Mouse (Mus musculus) adrenal gland, adult 18-20 months (tissue): ENCODE measurements around the gene Psenen. TPM values are rescaled to one million over a fixed set of nuclear protein-coding genes. Genes with fewer than 3 reads are reported as not detected.

ENCODE experiments used
- DNase-seq, 2 experiments: peaks; one replicate each; pipeline ENCODE4 v3.0.0; 2021 to 2022; ENCODE audit warnings: low spot score in 2 of 2
- total RNA-seq, 2 experiments: library from RNA; stranded (reverse); gene quantifications; 1 replicate in 1 of 2; 2 replicates in 1 of 2; pipeline ENCODE4 v1.2.3; 2021

Psenen gene
- total RNA-seq, 2 experiments from 2014 or later = 130 to 154 TPM

DNA sequence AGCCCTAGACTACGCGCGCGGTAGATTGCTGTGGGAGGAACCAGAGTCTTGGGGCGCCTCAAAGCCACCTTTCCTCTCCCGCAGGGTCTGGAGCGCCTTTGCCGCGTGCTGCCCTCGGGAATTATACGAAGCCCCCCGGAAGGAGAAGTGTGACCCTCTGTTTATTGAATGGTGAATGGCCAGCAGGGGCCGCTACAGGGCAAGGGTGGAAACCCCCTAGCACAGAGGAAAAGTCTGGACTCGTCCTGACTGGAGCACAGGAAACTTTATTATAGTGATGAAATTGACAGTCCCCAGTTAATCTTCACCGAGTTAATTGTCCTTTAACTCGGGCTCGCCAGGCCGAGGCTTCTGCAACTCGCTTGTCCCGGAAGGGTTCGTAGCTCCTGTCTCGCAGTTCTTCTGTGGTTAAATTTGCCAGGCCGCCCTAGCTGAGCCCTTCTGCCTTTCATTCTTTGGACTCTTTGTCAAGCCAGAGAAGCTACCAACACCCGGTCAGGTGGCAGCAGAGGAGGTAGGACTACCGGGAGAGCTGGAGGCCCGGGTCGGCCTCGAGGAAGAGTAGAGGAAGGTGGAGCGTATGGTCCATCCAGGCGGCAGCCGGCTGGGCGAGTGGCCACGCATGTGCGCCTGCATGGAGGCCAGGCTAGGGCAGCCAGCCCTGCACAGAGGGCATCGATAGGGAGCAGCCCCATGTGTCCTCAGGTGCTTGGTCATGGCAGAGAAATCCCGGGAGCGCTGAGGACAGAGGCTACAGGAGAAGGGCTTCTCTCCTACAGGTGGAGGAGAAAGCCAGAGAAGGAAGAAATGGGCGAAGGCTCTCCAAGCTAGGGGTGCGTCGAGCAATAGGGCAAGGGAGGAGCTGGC lies 26.2 kb upstream of the Psenen start:
- peak; percentile 78 to 86 for DNase-seq

DNA sequence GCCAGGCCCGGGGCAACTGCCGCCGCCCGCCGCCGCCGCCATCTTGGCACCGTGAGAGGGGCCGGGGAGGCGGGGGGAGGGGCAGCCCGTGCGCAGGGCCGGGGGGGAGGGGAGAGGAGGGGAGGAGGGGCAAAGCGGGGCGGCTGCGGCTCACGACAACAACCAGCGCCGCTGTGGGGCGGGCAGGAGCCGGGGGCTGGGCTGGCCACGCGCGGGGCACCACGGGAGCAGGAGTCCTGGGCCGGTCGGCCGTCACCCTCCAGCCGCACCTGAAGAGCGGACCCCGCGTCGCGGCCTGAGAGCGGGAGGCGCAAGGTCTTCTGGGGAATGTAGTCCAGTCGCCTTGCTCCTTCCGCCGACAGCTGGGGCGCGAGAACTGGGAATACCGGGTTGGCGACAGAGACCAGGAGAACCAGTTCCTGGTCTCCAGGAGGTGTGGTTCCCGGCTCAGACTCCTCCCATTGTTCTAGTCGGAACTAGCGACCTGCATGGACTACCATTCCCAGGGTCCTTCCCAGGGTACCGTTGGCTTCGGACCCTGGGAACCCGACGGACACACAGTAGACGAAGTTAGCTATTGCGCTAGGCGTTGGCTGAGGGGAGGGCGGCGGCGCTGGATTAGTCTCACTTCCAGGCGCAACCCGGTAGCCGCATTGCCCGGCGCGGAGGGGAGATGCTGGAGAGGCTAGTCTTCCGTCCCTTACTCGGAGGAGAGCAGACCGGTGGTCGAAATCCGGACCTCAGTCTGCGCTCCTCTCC lies 25.4 kb upstream of the Psenen start, which contains the start of gene Kmt2b:
Gene Kmt2b, minus strand, starts transcription at position 51 of the 759 bp plus-strand sequence.
- peak; percentile 86 to 90 for DNase-seq

DNA sequence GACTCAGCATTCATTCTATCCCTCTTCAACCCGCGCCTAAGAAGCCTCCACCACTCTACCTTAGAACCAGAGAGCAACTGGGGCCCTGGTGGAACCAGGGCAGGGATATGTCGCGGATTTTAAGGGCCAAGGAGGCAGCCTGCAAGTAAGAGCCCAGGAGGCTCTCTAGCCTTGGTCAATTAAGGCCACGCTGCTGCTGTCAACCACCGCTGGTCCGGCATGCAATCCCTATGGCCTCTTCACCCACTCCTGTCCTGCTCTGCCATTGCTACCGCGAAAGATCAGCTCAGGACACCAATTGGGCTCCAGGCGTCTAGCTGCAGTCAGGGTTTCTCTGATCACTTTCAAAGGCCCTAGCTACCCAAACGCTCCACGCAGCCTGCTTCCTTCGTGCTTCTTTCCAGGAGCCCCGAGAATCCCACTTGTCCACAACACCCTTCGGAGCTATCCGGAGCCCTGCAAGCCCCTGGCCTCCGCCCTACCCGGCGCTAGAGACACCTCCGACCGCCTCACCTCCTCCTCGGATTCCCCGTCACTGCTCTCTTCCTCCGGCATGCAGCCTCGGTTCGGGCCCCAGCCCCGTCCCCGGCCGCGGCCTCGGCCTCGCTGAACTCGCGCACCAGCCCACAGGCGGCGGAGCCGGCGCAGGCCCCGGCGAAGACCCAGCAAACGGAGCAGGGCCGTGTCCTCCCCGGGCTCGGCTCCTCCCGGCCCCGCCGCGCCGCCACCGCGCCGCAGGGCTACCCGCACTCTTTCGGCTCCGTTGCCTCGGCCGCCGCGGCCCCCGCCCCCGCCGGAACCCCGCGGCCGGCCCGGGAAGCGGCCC lies 24.6 kb upstream of the Psenen start:
- peak; percentile 55 to 62 for DNase-seq

DNA sequence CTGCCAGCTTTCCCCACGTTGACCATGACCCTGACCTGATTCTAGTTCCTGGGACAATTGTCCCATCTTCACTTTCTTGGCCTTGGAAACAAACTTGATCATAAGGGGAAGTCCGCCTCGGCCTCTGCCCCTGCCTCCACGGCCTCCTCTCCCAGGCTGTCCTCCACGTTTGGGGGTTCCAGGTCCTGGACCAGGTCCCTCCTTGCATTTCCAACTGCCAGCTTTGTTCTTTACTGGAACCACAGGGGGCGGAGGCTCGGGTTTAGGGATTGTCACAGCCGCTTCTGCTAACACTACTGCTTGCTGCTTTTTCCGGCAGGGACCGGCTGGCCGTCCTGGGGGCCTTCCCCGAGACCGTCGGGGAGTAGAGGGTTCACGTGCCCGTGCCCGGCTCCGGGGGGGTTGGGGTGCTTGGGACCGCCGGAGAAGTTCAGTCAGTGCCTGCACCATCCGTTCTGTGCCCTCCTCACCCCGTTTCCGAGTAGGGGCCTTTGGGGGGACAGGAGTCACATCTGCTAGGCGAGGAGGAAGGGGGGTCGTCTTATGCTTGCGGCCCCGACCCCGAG lies 23.1 kb upstream of the Psenen start:
- DNase-seq = peak in 1 of 2 experiments; percentile 8

DNA sequence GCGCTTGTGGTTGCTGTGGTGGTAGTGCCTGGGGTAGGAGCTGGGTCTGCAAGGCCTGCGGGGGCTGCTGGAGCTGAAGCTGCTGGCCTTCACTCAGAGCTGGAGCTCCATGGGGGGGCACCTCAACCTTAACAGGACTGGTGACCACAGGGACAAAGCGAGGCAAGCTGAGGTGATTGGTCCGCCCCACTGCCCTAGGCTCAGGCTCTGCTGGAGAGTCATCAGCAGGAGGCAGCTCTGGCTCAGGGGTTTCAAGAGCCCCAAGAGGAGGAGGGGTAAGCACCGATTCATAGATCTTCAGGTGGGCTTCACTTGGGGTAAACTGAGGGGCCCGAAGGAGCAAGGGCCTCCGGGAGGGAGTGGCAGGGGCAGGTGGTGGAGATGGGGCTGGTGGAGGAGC lies 21.7 kb upstream of the Psenen start:
- DNase-seq = peak in 1 of 2 experiments; percentile 7

DNA sequence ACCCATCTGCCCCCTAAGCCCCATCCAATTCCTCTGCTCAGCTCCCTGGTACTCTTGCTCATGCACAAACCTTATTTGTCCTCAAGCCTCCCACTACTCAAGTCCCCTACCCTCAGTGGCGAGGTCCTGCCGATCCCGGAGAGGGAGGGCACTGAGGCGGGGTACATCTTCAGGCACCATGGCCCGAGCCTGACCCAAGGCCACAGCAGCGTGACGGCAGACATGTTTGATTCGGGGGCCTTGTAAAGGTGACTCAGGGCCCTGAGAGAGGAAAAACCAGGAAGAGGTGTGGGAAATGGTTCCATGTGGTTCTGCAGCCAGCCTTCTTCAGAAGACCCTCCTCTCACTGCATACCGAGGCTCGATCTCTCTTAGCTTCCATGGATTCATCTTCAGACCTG lies 20.9 kb upstream of the Psenen start:
- peak in 1 of 2 experiments; percentile 5 for DNase-seq

DNA sequence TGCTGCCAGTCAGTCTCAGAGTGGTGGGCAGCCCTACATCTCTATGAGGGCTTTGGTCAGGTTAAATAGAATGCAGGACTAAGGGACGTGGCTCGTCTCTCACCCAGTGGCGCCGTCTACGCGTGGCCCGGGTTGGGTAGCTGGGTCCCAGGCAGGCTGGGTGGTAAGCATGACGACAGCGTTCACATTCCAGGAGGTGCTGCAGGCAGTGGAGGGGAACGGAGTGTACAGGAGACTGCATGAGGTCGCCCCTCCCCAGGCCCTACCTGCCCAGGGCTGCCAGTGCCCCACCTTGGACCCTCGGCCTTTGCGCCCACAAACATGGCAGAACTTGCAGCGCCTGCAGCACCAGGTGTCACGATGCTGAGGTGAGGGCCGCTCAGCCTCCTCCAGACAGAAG lies 18.1 kb upstream of the Psenen start:
- no peak for DNase-seq

DNA sequence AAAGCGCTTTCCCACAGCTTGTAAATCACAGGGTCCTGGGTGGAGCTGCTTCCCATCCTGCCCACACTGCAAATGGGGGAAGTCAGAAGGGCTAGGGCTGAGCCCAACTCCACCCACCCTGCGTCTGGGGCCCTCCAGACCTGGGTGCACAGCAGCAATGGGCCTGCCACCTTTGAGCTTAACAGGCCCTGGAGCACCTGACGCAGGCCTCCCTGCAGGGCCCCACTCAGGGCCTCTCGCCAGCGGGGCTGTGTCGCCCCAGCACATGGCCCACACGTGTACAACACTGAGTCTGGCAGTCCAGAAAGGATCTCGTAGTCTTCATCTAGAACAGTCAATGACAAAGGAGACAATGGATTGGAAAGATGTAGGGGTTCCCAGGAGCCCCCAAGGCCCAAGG lies 16.5 kb upstream of the Psenen start:
- no peak for DNase-seq

DNA sequence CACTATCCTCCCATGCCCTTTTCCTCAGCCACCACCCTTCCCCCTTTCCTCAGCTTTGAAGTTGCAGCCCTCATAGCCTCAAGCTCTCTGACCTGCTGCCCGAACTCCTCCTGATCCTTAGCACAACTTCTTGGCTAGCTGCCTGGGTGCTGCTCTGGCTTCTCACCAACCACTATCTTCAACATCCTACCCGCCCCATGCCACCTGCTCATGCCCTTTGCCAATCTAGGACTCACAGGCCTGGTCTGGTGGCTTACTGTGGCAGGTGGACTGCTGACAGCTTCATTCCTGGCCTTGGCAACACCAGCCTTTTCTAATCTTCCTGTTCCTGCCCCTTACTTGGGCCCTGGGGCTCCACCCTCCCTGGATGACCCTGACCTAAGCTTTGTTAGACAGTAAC lies 9.5 kb upstream of the Psenen start:
- peak in 1 of 2 experiments; percentile 28 for DNase-seq

DNA sequence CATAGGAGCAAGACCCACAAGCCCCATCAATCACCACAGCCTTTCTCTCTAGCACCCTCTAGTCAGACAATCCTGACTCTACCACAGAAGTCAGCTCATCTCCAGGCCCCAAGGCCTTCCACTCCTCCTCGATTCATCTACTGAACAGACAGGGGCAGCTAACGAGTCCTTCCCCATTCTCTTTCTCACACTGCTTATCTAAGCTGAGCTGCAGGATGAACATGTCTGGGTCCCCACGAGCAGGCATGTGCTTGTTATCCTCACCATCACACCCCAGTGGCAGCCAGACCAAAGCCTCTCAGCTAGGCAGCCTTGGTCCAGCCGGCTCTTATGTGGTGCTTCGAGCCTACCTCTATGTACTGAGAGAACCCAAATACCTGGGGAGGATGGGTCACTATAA lies 9.0 kb upstream of the Psenen start:
- no peak for DNase-seq

DNA sequence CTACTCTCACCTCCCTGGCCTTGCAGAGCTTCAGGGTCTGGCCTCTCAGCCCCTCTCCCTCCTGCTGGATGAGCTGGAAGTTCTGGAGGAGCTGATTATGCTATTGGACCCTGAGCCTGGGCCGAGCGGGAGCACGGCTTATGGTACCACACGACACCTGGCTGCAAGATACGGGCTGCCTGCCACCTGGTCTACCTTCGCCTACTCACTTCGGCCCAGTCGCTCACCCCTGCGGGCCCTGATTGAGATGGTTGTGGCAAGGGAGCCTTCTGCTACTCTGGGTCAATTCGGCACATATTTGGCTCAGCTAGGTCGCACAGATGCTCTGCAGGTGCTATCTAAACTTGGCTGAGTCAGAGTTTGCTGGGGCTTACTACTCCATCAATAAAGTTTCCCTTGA lies 4.1 kb upstream of the Psenen start:
- no peak for DNase-seq

DNA sequence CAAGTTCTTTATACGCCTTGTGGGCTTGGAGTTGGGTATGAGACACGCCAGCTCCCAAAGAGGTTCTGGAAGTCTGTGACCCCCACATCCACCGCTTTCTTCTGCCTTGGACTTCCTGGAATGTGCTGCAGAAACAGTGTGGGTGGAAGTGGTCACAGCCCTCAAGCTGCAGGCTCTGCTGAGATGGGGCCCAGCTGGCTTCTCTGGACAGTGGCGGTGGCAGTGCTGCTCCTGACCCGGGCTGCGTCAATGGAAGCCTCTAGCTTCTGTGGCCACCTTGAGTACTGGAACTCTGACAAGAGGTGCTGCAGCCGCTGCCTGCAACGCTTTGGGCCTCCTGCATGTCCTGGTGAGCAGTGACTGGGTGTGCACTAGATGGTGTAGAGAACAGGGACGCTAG lies 2.6 kb upstream of the Psenen start:
- no peak for DNase-seq

DNA sequence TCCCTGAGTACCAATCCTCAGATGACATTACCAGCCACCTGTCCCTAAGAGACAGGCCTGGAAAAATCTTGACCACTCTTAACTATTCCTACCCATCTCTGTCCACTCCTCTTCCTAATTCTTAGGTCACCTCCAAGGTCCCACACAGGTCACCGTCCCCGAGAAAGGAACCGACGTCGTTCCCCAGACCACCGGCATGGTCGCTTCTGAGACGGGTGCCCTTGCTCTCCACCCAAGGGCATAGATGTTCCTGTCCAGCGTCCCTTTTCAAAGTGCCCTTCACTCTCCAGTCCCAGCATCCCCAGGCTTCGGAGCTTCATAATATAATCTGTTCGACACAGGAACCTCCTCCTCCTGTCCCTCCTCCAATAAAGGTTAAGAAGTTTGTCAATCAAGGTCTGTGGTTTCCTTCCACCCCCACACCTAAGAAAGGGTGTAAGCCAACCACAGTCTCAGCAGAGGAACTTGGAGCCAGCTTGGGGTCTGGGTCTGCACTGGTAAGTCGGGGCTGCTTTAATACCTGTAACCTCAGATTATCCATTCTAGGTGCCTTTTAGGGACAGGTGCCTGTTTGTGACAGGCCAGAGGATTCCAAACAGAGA lies 1.6 kb upstream of the Psenen start, which contains the start of gene Igflr1:
Gene Igflr1, plus strand, starts transcription at position 458 of the 602 bp plus-strand sequence.
- DNase-seq = no peak

DNA sequence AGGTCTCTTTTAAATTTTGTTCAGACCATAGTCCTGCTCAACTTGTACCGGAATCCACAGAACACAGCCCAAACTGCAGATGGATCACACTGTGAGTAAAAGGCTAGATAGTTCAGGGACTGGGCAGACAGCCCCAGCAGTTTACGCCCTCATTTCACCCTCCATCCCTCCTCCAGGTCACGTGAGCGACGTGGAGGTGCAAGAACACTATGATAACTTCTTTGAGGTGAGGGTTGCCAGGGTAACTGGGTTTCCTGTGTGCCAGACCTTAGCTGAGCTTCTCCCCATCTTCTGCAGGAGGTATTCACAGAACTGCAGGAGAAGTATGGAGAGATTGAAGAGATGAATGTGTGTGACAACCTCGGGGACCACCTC lies 466 bp upstream of the Psenen start:
- DNase-seq = no peak

DNA sequence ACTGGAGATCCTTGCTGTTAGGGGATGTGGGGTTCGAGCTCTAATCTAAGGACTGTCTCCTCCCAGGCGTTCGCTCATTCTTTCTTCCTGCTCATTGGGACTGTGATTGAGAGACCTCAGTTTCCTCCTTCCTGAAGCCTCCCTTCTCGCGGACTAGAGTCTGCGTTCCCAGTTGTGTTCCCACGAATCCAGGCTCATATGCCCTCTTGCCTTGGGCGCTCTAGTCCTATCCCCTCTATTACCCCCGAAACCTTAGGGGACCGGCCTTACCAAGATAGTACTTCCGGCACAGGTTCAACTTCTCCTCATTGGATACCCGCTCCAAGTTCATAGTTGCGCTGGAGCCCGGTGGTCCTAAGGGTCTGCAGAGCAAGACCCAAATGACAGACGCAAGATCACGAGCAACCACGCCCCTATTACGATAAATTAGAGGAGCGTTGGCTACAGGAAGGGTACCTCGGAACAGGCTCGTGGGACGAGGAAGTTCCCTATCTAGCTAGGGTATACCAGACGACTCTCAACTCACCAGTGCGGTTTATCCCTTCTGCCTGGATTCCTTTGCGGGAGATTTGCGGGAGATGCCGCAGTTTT lies 806 bp downstream of the Psenen start:
- peak in 1 of 2 experiments; percentile 42 for DNase-seq

DNA sequence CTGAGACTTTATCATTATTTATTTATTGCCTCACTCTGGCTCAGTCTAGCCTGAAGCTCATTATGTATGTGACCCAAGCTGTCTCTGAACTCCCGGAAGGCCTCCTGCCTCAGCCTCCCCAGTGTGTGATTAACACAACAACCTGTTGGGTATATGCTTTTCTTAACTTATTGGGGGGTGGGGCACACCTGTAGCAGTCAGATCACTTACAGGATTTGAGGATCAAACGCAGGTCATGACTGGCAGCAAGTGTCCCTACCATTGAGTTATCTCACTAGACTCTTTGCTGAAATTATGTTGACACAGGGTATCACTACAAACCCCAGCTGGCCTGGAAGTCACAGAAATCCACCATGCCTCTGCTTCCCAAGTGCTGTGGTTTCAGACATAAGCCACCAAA lies 3.1 kb downstream of the Psenen start:
- no peak for DNase-seq

DNA sequence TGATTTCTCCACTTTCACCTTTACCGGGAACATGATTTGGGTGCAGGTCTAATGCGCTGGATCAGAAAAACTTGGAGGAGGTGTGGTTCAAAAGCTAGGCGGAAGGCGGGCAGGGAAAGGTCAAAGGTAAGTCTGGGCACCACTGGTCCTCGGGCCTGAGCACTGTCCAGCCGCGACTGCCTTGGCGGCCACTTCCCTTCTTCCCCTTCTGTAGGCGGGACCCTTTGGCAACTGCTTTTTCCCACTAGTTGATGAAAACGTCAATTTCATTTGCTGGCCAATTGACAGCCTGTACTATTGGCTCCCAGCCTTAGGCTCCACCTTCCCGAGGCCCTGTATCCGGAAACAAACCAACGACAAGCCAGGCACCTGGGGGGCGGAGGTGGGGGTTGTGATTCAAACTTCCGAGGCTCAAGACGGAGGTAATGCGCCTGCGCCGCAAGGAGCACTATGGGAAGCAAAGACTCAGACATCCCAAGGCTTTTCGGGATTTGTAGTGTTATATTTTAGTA lies 3.9 kb downstream of the Psenen start, which contains the start of gene Lin37:
Gene Lin37, minus strand, starts transcription at position 396 of the 512 bp plus-strand sequence.
- peak; percentile 79 to 84 for DNase-seq

DNA sequence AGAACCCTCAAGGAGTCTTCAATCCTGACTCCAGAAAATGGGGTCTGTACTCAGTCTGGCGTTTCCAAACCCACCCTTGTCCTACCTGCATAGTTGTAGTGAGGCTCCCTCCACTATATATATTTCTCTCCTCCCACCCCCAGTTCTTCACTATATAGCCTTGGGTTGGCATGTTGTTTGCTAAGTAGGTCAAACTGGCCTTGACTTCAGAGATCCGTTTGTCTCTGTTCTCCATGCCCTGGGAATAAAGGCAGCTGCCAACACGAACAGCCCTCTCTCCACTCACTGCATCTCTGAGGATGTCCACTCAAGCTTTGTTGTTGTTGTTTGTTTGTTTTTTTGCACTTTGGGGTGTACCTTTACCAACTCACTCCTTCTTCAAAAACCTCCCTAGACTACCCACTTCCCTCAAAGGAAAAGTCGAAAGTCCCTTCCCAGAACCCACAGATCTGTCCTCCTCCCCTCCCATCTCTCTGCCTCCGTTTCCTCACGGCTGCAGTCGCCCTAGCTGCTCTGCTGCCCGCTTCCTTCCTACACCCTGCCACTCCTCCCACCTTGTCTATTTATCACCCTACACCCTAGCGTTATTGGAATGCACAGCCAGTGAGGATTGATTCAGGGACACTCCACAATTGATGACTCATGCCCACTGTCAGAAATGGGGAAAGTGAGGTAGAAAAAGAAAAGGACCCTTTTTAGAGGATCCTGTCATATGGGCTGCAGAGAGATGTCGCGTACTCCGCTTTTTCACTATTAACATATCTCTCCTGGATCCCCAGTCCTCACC lies 4.6 kb downstream of the Psenen start:
- DNase-seq = no peak
